Mouse (Mus musculus): Measurements from ENCODE around the gene Shisa9.

GRCm38 (mm10) chr16:12218151-12218532 lies 234.2 kb downstream of the Shisa9 start:
- no peak for TF ChIP-seq JUND (conservative IDR thresholded peaks at IDR 0.05; ENCODE audit: low read depth, low read length)
- TF ChIP-seq USF2 (conservative IDR thresholded peaks at IDR 0.05; ENCODE audit: low read depth, low read length), result no peak
- TF ChIP-seq CHD2 (IDR thresholded peaks at IDR 0.05; ENCODE audit: low read length), result no peak
